Mouse (Mus musculus) heart, postnatal 36 days (tissue): ENCODE data around the gene Pth1r. TPM values are rescaled to one million over a fixed set of nuclear protein-coding genes. Genes with fewer than 3 reads are reported as not detected.
"Not testable (repeated sequence)": the region's sequence is repeated elsewhere in the genome, so short reads cannot be mapped to it uniquely, and the experiment has no call there.

ENCODE experiments used
- DNase-seq, 2 experiments: peaks; one replicate each; pipeline ENCODE4 v3.0.0; 2021 to 2022
- intact Hi-C: fragments of 180-260 bp; cut with DNase I; formaldehyde crosslinking; loops from one replicate; pipeline ENCODE4 v1.15.1; 2025
- total RNA-seq, 2 experiments: library from RNA; stranded (reverse); gene quantifications; 2 replicates each; pipeline ENCODE4 v1.2.3; 2021

The Pth1r gene
- total RNA-seq, 2 experiments from 2014 or later, result 6.5 to 6.6 TPM

DNA sequence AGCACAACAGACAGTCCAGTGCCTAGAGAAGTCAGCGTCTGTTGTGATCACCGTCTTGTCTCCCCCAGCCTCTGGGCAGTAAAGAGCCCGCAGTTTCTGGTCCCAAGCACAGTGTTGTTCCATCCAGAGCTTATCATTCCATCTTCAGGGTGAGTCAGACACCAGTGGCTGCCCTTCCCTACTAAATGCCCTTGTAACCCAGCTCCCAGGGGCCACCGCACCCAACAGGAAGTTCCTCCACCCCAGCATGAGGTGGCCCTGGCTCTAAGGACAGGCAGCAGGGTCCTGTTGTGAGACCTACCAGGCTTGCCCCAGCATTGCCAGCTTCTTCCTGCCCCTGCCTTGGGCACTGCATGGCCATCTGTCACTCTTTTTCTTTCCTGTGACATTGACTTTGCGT is 61.4 kb downstream of the Pth1r start:
- intact Hi-C loops, result no loop called here

DNA sequence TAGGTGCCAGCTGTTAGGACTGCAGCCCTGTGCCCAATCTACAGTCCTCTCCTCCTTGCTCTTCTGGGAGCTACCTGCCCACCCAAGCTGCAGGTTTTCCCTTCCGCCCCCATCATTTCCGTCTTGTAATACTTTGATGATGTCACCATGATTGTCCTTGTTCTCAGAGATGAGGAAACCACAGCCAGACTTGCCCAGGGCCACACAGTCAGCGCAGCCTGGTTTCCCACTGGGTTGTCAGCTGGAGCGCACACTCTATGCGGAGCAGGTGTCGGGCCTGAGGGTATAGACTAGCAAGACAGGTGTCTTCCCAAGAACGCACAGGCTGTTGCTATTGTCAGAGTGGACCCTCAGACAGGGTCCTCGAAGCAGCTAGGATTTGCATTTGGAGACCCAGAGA is 61.8 kb downstream of the Pth1r start:
- DNase-seq, result no peak
- intact Hi-C loops, result no loop called here

More for the DNA sequence above, 61.4 kb downstream of the Pth1r start:
- DNase-seq, result no peak

DNA sequence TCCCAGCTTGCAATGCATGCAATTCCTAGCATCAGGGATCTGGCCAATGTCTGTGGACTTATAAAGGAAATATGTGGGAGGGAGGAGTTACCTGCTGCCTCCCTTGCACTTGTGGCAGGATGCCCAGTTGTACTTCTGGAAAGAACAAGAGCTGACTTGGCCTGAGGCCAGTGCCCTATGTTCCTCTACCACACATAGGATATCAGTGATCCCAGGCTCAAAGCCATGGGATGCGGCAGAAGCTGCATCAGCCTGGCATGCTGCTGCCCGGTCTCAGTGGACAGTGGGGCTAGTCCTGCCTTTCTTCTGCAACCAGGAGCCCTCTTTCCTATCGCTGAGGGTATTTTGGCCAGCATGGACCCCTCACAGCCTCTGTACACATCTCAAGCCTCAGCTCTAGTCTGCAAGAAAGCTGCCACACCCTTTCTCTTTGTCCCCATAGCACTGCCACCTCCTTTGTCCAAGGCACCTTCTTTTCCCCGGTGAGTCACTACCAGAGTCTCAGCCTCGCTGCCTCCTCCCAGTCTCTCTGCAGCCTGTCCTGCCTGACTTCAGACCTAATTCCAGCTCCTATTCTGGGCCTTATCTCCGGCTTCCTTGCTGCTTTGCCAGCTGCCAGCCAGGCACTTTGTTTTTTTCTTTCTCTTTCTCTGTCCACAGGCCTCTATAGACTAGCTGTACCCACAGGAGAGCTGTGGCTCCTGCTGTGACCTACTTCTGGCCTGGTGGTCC is 62.7 kb downstream of the Pth1r start:
- intact Hi-C loops, result no loop called here
- peak; percentile 67 to 73 for DNase-seq

DNA sequence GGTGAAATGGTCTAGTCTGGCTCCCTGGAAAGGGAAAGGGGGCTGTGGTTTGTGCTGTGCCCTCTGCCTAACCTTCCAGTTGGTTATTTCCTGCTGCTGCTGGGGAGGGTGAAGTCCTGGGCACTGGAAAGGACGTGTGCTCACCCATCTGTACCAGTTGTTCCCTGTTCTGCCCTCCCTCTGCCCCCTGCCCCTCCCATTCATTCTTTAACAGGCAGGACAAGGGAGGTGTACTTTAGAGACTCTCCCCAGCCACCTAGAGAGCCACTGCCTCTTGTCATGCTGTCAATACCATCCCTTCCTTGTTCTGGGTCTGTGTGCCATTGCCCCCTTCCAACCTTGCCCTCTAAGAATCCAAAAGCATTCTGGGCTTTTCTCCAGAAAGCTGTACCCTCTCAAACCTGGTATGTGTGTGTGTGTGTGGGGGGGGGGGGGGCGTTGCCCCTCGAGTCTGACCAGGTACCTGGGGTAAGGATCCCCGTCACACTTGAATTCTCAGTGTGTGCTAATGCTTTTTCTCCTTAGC is 63.3 kb downstream of the Pth1r start:
- DNase-seq, result no peak
- intact Hi-C loops, result no loop called here

DNA sequence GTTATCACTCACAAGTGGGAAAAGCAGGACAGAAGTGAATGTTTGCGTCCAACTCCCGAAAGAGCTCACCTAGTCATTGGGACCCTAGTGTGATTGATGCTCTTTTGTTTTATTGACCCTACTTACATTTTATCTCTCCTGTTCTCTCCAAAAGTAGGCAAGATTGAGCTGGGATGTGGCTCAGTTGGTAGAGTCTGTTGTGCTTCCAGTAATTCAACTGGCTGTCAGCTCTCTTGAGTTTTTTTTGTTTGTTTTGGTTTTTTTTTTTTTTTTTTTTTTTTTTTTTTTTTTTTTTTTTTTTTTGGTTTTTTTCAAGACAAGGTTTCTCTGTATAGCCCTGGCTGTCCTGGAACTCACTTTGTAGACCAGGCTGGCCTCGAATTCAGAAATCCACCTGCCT is 64.2 kb downstream of the Pth1r start:
- DNase-seq, intact Hi-C loops: not testable (repeated sequence)

DNA sequence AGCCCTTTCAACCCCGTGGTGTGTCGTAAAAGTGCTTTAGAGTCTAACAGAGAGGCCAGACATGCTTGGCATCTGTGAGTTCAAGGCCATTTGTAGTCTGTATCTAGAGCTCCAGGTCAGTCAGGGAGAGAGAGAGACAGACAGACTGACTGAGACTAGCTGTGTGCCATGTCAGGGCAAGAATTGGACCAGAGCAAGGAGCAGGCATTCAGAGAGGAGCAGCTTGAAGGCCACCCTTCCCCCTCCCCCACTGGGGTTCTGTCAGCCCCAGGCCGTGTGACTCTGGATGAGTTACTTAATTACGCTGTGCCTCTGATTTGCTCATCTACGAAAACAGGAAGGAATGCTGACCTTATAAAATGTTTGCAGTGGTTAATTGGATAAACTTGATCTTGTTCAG is 64.7 kb downstream of the Pth1r start:
- intact Hi-C loops, result no loop called here
- DNase-seq, result no peak

DNA sequence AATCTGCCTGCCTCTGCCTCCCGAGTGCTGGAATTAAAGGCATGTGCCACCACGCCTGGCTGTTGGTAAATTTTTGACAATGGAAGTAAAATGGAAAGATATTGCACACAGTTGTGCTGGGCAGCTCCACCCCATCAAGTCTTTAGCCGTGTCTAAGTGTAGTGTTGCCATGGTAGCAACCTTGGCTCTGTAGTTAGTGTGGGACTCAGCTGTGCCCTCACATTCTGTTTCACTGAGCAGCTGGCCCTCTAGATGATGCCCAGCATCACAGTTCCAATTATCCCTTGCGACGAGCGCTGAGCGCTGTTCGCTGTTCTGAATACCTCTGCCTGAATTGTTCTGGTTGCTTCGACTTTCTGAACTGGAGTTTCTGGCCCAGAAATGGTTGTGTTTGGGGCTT is 65.1 kb downstream of the Pth1r start:
- intact Hi-C loops, result no loop called here
- DNase-seq, result no peak

DNA sequence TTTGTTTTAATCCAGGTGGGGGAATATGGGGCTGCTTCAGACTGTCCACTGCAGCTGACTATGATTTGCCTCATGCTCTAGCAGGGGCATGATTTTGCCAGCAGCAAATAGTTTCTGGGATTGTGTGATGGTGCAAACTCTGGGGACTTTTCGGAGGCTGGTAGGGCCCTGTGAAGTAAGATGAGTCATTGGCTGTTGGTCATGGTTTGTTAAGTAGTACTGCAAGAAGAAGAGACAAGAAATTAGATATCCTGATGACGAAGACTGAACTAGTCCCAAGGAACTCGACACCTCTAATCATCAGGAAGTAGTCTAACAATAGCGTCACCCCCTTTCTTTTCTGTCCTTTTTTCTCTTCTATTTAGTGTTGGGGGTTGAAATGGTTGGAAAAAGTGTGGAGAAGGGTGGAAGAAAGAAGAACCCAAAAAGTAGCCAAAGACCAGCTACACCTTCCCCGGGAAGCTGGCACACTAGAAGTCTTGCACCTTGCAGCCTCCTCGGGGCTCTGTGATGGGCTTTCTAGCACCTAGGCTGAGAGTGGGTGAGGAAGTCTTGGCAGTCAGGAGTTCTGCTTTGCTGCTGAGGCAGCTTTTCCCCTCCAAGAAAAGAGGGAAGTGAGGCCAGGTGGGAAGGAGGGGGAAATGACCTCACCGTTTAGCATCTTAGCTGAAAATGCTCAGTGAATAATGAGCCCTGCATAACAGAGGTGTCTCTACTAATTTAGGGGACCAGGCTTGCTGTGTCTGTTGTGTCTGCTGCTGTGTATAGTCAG is 66.0 kb downstream of the Pth1r start:
- no peak for DNase-seq
- intact Hi-C loops, result no loop called here

DNA sequence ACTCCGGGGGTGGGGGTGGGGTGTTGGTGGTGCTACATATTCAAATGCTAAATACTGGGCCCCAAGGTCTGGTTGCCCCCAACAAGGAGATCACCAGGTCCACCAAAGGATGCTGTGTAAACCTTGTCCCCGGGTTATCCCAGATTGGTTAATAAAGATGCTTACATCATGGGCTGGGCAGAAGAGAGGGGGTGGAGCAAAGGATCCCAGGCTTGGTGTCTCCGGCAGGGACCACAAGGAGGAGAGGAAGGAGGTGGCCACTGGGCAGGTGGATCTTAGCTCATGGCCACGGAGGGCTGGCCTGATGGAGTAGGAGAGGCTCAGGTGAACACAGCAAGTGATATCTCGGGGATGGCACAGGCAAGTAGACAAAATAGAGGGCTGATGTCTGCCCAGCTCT is 68.1 kb downstream of the Pth1r start:
- no peak for DNase-seq
- intact Hi-C loops, result no loop called here

DNA sequence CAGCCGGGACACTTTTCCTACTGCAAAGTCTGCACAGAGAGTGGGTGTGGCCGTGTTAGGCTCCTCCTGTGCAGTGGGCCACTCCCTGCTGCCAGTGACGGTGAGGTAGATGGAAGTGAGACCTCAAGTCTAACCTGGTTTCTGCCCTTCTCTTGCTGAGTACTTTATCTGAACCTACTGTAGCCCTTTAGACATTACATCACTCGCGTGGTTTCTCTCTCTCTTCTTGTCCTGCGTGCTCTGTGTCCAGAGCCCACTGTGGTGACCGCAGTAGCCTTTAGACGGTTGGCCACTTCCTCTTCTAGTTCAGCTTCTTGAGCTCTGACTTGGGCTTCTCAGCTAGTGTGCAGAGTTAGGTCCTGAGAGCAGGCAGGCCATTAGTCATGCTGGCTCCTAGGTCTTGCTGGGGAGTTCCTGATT is 70.4 kb downstream of the Pth1r start:
- intact Hi-C loops, result no loop called here
- DNase-seq, result no peak

DNA sequence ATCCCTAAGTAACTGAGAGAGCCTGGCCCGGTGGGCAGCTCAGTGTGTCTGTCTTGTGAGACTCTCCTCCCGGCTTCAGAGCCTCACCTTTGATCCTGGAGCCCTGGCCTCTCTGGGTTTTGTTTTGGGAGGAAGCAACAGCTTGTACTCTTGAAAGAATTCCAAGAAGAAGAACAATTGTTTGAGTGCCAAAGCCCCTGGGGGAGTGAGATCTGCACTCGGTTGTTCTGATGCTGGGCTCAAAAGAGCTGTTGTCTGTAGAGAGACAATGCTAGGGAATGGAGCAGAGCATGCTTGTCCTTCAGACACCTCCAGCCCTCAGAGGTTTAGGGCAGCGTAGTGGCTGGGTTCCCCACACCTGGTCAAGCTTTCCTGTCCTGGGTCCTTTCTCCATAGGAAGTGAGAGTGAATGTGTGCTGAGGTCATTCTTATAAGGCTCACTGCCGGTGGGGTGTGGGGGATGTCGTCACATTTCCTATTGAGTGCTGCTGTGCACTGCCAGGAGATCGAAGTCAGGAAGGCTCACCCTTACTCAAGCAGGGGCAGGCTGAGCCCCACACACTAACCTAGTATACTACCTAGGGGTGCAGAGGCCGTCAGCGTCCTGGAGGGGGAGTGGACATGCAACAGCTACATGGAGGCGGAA is 73.7 kb downstream of the Pth1r start:
- intact Hi-C loops, result loop anchor here (2.0 kb wide), 1 partner anchor 14 kb away; no protein-coding TSS in a partner anchor
- DNase-seq, result no peak

DNA sequence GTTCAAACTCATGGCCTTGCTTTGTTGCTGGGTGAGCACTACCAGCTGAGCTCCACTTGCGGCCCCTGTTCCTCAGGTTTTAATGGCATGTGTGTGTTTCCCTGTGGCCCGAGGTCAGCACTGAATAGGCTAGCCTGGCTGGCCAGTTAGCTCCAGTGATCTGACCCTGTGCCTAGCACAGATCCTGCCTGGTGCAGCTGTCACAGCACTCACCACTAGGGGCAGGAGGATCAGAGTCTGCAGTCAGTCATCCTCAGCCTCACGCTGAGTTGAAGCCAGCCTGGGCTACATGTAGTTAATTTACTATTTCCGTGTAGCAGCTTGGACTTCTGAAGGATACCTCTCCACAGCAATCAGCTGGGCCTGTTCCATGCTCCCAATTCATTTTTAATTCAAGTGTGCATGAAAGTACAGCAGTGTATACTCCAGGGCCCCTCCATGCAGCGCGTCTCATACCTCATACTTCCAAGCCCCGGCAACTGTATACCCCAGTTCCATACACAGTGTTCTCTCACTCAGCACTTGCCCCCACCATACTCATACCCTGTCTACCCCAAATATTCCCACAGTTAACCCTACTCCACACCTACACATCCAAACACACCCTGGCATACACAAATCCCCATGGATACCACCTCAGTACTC is 74.4 kb downstream of the Pth1r start:
- intact Hi-C loops, result loop anchor here (2.0 kb wide), 1 partner anchor 14 kb away; no protein-coding TSS in a partner anchor
- peak in 1 of 2 experiments; percentile 53 for DNase-seq

Other genes with a start within 250 kb of the Pth1r start
- gene Setd2, start 214.5 kb downstream of the Pth1r start, total RNA-seq, result 10 to 100 TPM; 43.3 to 44.3 TPM
- gene Nradd, start 122.7 kb downstream of the Pth1r start, total RNA-seq, result 1 to 10 TPM in 1 of 2 experiments, under 1 TPM in 1; 0.92 to 1.2 TPM
- gene Nbeal2, start 93.0 kb downstream of the Pth1r start, total RNA-seq, result 10 to 100 TPM in 1 of 2 experiments, 1 to 10 TPM in 1; 9.5 to 11.0 TPM
- 10 to 100 TPM; 60.6 to 66.9 TPM for gene Ccdc12, start 90.6 kb downstream of the Pth1r start, total RNA-seq
- over 10,000 TPM; 10,942 to 11,353 TPM for gene Myl3, start 5.3 kb downstream of the Pth1r start, total RNA-seq
- gene Prss42, start 51.0 kb upstream of the Pth1r start, total RNA-seq, result not detected
- gene Prss44, start 66.8 kb upstream of the Pth1r start, total RNA-seq, result not detected
- not detected for gene Prss43, start 79.5 kb upstream of the Pth1r start, total RNA-seq
- gene Prss45, start 87.4 kb upstream of the Pth1r start, total RNA-seq, result not detected
- gene Prss46, start 97.4 kb upstream of the Pth1r start, total RNA-seq, result not detected
- not detected for gene Prss50, start 110.8 kb upstream of the Pth1r start, total RNA-seq
- gene Als2cl, start 132.7 kb upstream of the Pth1r start, total RNA-seq, result 10 to 100 TPM; 15.3 to 15.5 TPM
- gene Tmie, start 133.0 kb upstream of the Pth1r start, total RNA-seq, result 1 to 10 TPM; 1.2 to 1.3 TPM
- not detected for gene Fam240a, start 169.7 kb upstream of the Pth1r start, total RNA-seq
- not detected for gene Tdgf1, start 199.0 kb upstream of the Pth1r start, total RNA-seq
- gene Lrrc2, start 204.4 kb upstream of the Pth1r start, total RNA-seq, result 100 to 1,000 TPM; 213 to 241 TPM
- 1 to 10 TPM; 2.3 to 4.3 TPM for gene Rtp3, start 243.4 kb upstream of the Pth1r start, total RNA-seq